Mouse (Mus musculus): Measurements from ENCODE around the gene Tcf7l1.

The Tcf7l1 gene

DNA sequence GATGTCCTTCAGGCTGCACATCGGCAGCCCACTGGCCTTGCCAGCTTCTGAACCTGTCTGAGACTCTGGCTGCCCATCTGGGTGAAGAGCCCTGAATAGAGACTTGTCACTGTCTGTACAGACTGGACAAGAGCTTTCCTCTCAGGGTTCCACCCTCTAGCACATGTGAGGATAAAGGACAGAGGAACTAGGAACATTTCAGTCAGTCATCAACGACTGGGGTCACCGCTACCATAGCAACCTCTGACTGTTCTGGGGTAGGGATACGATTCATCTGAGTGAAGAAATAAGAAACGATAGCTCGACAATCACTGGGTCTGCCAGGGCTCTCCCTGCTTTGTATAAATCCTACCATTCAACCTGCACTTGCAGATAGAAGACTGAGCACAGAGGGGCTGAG, 61.2 kb downstream of the Tcf7l1 start:
- in situ Hi-C loops (cut with MboI; ENCODE audit: low pct_unique_long_range_greater_than_20kb in 1 of 2, low sequenced_read_pairs in 2 of 2, unreplicated experiment in 1 of 2), result no loop called here

- in situ Hi-C loops (cut with MboI; ENCODE audit: low pct_unique_long_range_greater_than_20kb in 1 of 2, low sequenced_read_pairs in 2 of 2, unreplicated experiment in 1 of 2), result no loop called here
Measured at GRCm38 (mm10) chr6:72724494-72725180, 64.4 kb downstream of the Tcf7l1 start.

DNA sequence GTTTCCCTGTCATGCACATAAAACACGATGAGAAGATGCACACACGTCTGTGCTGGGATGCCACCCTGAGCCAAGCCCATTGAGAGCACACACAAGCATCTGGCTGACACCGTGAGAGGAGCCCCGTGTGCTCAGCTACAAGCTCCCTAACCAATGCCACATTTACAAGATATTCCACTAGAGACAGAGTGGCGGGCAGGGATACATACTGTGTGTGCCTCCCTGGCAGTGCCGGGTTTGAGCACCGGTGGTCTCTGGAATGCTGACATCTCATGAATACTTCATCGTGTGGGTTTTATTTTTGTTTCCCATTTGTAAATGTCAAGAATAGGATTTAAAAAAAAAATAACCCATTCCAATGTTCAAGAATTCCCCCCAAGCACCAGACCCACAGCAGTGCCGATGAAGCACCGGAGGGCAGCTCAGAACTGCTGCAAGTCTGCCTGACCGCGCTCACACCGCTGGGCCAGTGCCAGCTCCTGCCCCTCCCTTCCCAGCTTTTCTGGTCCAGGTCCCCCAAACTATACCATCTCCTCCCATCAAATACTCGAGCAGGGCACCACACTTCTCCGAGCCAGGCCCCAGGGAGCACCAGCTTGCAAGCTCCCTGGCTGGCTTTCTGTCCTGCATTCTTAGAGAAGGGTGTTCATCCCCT, 65.2 kb downstream of the Tcf7l1 start:
- in situ Hi-C loops (cut with MboI; ENCODE audit: low pct_unique_long_range_greater_than_20kb in 1 of 2, low sequenced_read_pairs in 2 of 2, unreplicated experiment in 1 of 2), result no loop called here

GRCm38 (mm10) chr6:72723143-72723542, 65.9 kb downstream of the Tcf7l1 start:
- in situ Hi-C loops (cut with MboI; ENCODE audit: low pct_unique_long_range_greater_than_20kb in 1 of 2, low sequenced_read_pairs in 2 of 2, unreplicated experiment in 1 of 2), result no loop called here

- in situ Hi-C loops (cut with MboI; ENCODE audit: low pct_unique_long_range_greater_than_20kb in 1 of 2, low sequenced_read_pairs in 2 of 2, unreplicated experiment in 1 of 2), result no loop called here
Measured at GRCm38 (mm10) chr6:72720852-72721251, 68.2 kb downstream of the Tcf7l1 start.

DNA sequence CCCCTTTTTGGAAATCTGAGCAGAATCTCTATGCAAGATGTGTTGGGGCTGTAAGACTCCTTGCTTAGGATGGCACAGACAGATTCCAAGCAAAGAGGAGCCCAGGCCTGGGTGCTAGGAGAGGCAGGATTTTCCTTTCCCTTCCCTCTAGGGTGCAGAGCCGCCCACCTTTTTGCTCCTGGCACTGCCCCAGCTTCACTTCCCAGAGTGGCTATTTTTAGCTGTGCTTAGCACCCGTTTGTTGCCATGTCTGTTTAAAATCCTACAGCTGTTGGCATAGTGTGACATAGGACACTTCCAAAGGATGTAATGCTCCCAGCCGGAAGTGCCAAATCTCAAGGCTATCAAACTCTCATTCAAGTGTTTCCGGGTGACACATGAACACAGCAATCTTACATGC, 74.3 kb downstream of the Tcf7l1 start:
- in situ Hi-C loops (cut with MboI; ENCODE audit: low pct_unique_long_range_greater_than_20kb in 1 of 2, low sequenced_read_pairs in 2 of 2, unreplicated experiment in 1 of 2), result no loop called here

DNA sequence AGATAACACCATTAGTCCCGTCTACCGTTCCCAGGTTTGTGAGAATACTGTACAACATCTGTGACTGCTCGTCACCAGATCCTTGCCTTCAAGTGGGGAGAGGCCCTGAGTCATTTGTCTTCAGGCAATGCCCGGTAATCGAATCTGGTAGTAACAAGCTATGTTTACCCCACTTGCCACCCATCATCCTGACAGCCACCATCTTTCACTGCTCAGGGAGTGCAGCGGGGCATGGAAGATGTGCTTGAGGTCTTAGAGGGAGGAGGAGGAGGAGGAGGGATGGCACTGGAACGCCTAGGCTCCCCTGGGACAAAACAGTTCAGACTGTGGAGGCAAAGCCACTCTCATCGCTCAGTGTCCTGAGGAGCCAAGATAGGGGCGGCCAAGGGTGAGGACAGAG, 74.8 kb downstream of the Tcf7l1 start:
- in situ Hi-C loops (cut with MboI; ENCODE audit: low pct_unique_long_range_greater_than_20kb in 1 of 2, low sequenced_read_pairs in 2 of 2, unreplicated experiment in 1 of 2), result no loop called here

GRCm38 (mm10) chr6:72711508-72712081, 77.5 kb downstream of the Tcf7l1 start:
- in situ Hi-C loops (cut with MboI; ENCODE audit: low pct_unique_long_range_greater_than_20kb in 1 of 2, low sequenced_read_pairs in 2 of 2, unreplicated experiment in 1 of 2), result no loop called here

DNA sequence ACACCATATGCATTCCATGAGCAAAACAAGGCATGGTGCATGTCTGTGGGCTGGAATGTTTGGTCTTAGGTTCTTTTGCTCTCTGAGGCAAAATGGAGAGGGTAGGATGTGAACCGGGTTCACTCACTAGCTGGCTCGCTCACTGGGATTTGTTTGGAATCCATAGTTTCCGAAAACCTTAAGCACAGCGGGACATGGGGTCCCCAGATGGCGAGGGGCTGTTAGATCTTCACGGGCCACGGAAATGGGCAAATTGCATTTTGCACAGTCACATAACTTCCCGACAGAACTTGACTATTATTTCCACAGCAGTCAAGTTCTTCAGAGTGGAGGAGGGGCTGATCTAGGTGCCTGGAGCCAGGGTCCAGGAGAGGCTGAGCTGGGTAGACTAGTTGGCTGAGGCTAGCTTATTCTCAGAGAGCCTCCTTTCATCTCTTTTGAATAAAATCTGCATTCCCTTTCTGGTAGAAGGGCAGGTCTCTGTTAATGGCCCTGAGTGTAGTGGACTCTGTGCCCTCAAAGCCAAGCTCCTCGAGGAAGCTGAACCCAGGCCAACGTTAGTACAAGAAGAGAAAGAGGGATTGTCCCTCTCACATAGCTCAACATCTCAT, 78.1 kb downstream of the Tcf7l1 start:
- in situ Hi-C loops (cut with MboI; ENCODE audit: low pct_unique_long_range_greater_than_20kb in 1 of 2, low sequenced_read_pairs in 2 of 2, unreplicated experiment in 1 of 2), result no loop called here

DNA sequence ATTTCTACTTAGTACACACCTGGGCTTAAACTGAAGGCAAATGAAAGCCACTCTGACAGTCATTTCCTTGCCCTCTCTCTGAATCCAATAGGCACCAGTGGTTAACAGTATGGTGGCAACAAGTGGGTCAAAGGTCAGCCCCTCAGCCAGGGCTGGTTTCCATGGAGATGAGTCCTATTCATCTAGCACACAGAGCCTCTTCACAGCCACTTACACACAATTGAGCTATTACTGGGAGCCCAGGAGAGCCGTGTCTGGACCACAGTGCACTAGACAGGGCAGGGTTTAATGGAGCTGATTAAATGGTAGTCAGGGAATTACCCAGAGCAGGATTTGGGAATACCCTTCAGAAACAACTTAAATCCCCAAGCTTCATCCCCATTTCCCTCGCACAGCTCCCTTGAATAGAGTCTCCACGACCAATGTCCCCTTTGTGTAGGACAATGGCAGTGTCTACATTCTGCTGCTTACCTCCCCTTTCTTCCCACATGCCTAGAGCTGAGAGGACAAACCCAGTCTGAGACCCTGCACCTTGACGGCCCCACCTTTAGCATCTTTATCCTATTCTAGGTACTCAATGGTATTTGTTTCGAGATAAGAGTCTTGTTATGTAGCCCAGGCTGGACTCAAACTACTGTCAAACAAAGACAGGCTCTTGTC, 89.5 kb downstream of the Tcf7l1 start:
- in situ Hi-C loops (cut with MboI; ENCODE audit: low pct_unique_long_range_greater_than_20kb in 1 of 2, low sequenced_read_pairs in 2 of 2, unreplicated experiment in 1 of 2), result no loop called here

GRCm38 (mm10) chr6:72698559-72698958, 90.5 kb downstream of the Tcf7l1 start:
- in situ Hi-C loops (cut with MboI; ENCODE audit: low pct_unique_long_range_greater_than_20kb in 1 of 2, low sequenced_read_pairs in 2 of 2, unreplicated experiment in 1 of 2), result no loop called here

DNA sequence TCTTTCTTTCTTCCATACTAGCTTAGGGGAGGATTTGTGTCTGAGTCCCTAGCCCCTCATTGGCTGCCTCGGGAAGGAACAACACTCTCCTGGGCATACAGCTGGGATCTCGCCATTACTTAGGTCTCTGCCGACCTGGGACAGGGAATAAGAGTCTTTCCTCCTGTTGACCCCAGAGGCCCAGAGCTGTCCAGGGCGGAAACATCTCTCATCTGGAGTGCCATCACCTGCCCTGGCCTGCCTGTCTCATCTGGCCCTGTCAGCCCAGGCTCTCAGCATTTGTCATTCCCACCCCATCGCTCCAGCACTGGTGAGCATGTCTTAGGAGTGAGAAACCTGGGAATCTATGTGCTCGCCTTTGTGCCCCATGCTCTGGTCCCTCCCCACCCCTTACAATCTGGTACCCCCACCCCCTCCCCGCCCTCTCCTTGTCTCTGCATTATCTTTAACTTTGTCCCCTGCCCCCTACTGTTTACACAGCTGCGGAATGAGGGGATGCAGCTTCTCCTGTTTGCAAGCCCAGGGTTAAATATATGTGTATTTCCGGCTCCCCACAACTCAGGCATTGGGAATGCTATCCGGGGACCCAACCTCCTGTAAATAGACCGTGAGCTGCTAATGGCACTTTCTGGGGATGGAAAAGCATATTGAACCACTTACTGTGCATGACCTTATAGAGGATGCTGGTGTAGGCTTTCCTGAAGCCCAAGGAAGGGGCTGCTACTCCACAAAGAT, 92.3 kb downstream of the Tcf7l1 start:
- in situ Hi-C loops (cut with MboI; ENCODE audit: low pct_unique_long_range_greater_than_20kb in 1 of 2, low sequenced_read_pairs in 2 of 2, unreplicated experiment in 1 of 2), result no loop called here

GRCm38 (mm10) chr6:72694791-72695204, 94.3 kb downstream of the Tcf7l1 start:
- in situ Hi-C loops (cut with MboI; ENCODE audit: low pct_unique_long_range_greater_than_20kb in 1 of 2, low sequenced_read_pairs in 2 of 2, unreplicated experiment in 1 of 2), result no loop called here

DNA sequence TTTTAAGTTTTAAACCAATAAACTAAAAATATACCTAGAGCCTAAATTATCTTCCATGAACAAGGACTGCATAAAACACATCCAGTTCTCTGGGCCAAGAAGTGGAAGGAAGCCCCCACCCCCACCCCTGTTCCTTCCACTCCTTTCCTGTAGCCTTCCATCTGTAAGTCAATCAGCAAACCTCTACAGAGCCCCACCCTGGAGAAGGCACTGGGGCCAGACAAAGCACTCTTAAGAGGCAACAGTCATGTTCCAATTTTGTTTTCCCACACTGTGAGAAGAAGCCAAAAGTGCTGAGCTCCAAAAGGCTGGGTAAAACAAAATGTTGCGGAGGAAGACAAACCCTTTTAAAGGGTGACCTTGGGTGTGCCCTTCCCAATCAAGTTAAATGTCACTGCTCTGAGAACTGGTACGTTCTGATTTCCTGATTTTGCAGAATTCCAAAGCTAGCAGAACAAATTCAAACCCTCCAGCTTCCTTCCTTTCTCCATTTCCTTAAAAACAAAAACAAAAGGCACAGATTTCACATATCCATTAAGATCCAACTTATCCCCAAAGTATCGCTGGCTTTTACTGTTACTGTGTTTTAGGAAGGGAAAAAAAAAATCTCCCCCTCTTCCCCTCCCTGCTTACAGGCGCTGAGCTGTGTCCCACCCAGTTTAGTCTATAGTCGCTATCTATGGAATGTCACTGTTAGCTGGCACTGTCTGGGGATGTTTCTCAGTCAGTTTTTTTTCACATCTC, 94.8 kb downstream of the Tcf7l1 start:
- in situ Hi-C loops (cut with MboI; ENCODE audit: low pct_unique_long_range_greater_than_20kb in 1 of 2, low sequenced_read_pairs in 2 of 2, unreplicated experiment in 1 of 2), result no loop called here

DNA sequence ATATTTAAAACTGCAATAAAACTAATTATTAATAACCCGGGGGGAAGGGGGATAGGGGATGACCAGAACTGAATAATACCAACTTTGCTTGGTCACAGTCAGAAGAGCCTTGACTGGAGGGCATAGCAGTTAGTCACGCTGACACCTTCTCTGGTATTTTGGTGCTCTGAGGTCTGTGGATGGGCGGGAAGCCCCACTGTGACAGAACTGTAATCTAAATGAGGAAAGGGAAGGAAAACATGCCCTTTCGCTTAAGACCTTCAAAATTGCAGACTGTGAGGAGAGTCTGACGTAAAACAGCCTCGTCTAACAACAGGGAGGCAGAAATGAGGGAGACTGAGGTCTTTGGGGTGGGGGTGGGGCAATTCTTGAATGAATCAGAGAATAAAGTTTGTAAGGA, 96.6 kb downstream of the Tcf7l1 start:
- in situ Hi-C loops (cut with MboI; ENCODE audit: low pct_unique_long_range_greater_than_20kb in 1 of 2, low sequenced_read_pairs in 2 of 2, unreplicated experiment in 1 of 2), result no loop called here

GRCm38 (mm10) chr6:72691549-72691948, 97.5 kb downstream of the Tcf7l1 start:
- in situ Hi-C loops (cut with MboI; ENCODE audit: low pct_unique_long_range_greater_than_20kb in 1 of 2, low sequenced_read_pairs in 2 of 2, unreplicated experiment in 1 of 2), result no loop called here

GRCm38 (mm10) chr6:72690595-72690994, 98.5 kb downstream of the Tcf7l1 start:
- in situ Hi-C loops (cut with MboI; ENCODE audit: low pct_unique_long_range_greater_than_20kb in 1 of 2, low sequenced_read_pairs in 2 of 2, unreplicated experiment in 1 of 2), result no loop called here

DNA sequence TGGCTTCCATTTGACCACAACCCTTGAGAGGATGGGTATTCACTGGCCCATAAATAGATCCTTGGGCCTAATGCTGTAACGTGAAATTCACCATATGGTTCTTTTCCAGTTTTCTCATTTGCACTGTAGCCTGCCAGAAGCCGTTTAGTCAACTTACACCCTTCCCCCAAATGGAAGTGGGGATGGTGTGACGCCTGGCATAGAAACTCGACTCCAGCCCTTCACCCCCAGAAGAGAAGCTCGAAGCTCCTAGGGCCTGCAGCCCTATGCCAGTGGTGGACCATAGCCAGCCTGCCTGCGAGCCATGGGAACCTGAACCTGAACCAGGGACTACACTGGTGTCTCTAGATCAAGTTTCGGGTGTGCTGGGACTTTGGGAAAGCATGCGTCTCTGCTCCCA, 99.1 kb downstream of the Tcf7l1 start:
- in situ Hi-C loops (cut with MboI; ENCODE audit: low pct_unique_long_range_greater_than_20kb in 1 of 2, low sequenced_read_pairs in 2 of 2, unreplicated experiment in 1 of 2), result no loop called here

Measured in mouse embryonic stem cell (cell line).